Mouse (Mus musculus) cerebellum, postnatal 10 days (tissue): Measurements from ENCODE around the gene Anp32a.

Source experiments
- DNase-seq, 2 experiments: peaks; one replicate each; pipeline ENCODE4 v3.0.0; 2021; ENCODE audit warnings: mixed read lengths in 2 of 2

The Anp32a gene

DNA sequence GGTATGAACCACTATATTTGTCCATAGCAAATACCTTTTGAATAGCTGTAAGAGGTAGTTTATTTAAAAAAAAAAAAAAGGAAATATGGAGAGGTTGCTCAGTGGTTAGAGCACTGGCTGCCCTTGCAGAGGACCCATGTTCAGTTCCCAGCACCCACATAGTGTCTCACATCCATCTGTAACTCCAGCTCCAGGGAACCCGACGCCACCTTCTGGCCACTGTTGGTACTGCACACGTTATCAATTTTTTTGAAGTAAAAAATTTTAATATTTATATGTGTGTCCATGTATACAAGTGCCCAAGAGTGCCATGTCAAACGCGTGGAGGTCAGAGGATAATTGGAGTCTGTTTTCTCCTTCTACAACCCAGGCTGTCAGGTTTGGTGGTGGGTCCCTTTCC lies 77.6 kb downstream of the Anp32a start:
- peak in 1 of 2 experiments; percentile 42 for DNase-seq

GRCm38 (mm10) chr9:62420261-62420917 lies 79.3 kb downstream of the Anp32a start:
- DNase-seq, result peak; percentile 76 to 77

DNA sequence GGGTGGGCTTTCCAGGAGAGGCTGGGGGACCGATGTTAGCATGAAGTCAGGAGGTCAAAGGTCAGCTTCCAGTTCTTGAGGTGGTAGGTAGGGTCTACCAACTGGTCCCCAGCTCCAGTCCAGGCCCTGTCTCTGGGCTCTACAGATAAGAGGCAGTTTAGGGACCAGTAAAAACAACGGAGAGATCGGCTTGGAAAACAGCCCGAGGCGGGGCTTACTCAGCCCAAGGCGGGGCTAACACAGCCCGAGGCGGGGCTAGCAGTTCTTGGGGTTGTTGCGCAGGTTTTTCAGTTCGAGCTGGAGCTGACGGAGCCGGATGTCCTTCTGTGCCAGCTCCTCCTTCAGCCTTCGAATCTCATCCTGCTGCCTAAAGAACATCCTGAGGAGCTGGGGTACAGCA lies 79.9 kb downstream of the Anp32a start:
- DNase-seq, result peak; percentile 67 to 76

DNA sequence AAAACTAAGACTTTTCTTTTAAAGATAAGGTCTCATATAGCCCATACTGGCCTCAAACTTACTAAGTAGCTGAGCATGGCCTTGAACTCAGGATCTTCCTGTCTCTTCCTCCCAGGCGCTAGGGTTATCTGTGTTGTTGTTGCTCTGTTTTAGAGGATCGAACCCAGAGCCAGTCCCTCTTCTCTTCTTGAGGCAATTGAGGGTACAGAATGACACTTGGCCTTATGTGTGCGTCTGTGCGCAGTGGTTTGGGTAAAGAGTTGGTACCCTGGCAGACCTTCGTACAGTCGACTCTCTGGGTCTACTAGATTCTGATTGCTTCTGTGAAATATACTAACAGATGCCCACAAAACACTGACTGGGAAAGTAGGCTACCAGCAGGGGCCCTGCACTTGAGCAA lies 80.8 kb downstream of the Anp32a start:
- DNase-seq, result peak in 1 of 2 experiments; percentile 17

- DNase-seq, result peak in 1 of 2 experiments; percentile 15
Measured at GRCm38 (mm10) chr9:62422926-62423325, 81.8 kb downstream of the Anp32a start.

GRCm38 (mm10) chr9:62423871-62424270 lies 82.8 kb downstream of the Anp32a start:
- peak in 1 of 2 experiments; percentile 16 for DNase-seq

GRCm38 (mm10) chr9:62425265-62425664 lies 84.2 kb downstream of the Anp32a start:
- DNase-seq, result no peak

- DNase-seq, result peak in 1 of 2 experiments; percentile 25
Measured at GRCm38 (mm10) chr9:62426021-62426420, 84.9 kb downstream of the Anp32a start.

DNA sequence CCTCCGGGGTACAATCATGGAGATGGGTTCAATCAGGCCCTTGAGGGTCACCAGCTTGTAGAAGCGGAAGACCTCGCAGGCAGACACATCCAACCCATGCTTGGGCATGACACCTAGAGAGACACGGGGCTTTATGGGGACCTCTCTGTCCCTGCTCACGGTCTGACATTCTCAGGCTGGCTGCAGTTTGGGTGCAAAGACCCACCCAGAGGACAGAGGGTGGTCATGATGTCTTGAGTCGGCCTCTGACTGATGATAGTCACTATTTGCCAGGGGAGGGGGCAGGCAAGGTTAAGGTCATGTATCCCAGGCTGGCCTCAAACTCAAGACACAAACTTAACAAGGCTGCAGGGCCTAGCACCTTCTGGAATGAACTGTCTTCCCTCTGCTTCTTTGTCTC lies 85.4 kb downstream of the Anp32a start:
- DNase-seq, result no peak

DNA sequence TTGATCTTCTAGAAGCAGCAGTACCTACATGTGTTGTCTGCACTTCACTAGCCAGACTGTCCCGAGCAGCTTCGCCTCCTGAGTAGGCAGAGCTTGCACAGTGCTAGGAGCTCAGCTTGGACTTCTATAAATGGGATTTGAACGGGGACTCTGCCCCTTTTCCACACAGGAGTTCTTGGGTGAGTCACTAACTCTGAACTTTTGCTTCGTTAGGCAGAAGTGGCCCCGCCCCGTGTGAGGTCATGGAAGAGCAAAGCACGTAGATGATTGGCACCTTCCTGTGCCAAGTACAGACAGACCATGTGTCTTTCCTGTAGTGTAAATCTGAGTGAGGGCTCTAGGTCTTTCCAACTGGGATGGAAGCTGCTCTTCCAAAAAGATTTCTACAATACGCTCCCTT lies 85.9 kb downstream of the Anp32a start:
- DNase-seq, result no peak
